Comparison of ENCODE assay signal across 8 mouse cellular contexts in the genomic region with DNA sequence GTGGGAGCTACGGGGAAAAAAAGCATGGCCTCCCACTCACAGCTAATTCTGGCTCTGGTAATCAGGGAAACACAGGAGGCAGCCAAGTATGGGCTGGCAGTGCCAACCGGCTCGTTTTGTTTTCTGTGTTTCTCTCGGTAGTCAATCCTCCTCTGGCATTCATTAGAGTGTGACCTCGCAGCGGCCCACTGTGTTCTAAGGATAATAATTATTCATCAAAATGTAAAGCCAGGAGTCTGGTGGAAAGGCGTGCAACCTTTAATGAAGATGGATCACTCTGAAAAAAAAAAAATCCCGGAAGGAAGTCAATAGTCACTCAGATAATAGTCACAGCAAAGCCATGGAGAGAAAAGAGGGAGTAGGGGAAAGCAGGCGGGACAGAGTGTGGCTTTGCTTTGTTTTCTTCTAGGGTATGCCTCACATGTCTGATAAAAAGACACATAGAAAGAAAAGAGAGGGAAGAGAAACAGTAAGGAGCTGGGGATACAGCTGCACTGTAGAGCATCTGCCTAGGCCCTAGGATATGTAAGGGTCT. TPM values are rescaled to one million over a fixed set of nuclear protein-coding genes. Genes with fewer than 3 reads are reported as not detected.
DNase-seq lines count a peak whose midpoint lies in the region; ATAC-seq and TF ChIP-seq lines count a peak whose summit lies in the region.

No protein-coding gene starts in this region.

- H3K4me1 ChIP-seq in heart, adult 2 months (ENCODE audit: control insufficient read depth, insufficient read depth, low read length), result no peaks in the 10 kb centered on the region; the same call in 1 of the 2 replicates
- no peaks in the 10 kb centered on the region for H3K4me1 ChIP-seq in heart, embryonic 12.5 days (replicated peaks)
- H3K4me1 ChIP-seq in cerebellum, adult 2 months (ENCODE audit: control insufficient read depth, insufficient read depth, low read length), result peaks cover 10% of the 10 kb centered on the region; the same call in 1 of the 2 replicates
- H3K4me1 ChIP-seq in hindbrain, embryonic 13.5 days (replicated peaks), result no peaks in the 10 kb centered on the region
- peaks cover 2% of the 10 kb centered on the region; the same call in 1 of the 2 replicates for H3K4me1 ChIP-seq in midbrain, embryonic 16.5 days (ENCODE audit: control insufficient read depth, insufficient read depth, low read length)
- H3K4me1 ChIP-seq in embryonic facial prominence, embryonic 10.5 days, result peaks cover 6% of the 10 kb centered on the region

- no peaks in the 10 kb centered on the region for H3K27me3 ChIP-seq in heart, adult 2 months (ENCODE audit: control insufficient read depth, insufficient read depth, low read length)
- peaks cover 11% of the 10 kb centered on the region for H3K27me3 ChIP-seq in heart, embryonic 12.5 days (replicated peaks)
- no peaks in the 10 kb centered on the region for H3K27me3 ChIP-seq in cerebellum, adult 2 months (ENCODE audit: control insufficient read depth, insufficient read depth, low read length)
- H3K27me3 ChIP-seq in hindbrain, embryonic 13.5 days, result peaks cover 27% of the 10 kb centered on the region
- H3K27me3 ChIP-seq in midbrain, embryonic 16.5 days (ENCODE audit: control insufficient read depth, insufficient read depth, low read depth, low read length), result no peaks in the 10 kb centered on the region
- H3K27me3 ChIP-seq in embryonic facial prominence, embryonic 10.5 days (replicated peaks; ENCODE audit: low read depth, poor library complexity, severe bottlenecking), result peaks cover 9% of the 10 kb centered on the region

- H3K4me3 ChIP-seq in heart, adult 2 months, result no peak overlapping the region
- H3K4me3 ChIP-seq in heart, embryonic 12.5 days, result no peak overlapping the region
- H3K4me3 ChIP-seq in cerebellum, adult 2 months (replicated peaks; ENCODE audit: insufficient read depth, low read depth, low read length), result no peak overlapping the region
- H3K4me3 ChIP-seq in hindbrain, embryonic 13.5 days, result no peak overlapping the region
- no peak overlapping the region for H3K4me3 ChIP-seq in midbrain, embryonic 16.5 days (ENCODE audit: low read depth, low read length)
- no peak overlapping the region for H3K4me3 ChIP-seq in embryonic facial prominence, embryonic 10.5 days

- TF ChIP-seq CTCF in heart, adult 2 months (IDR thresholded peaks at IDR 0.05), result no peak
- TF ChIP-seq CTCF in cerebellum, adult 2 months (IDR thresholded peaks at IDR 0.05; ENCODE audit: borderline replicate concordance, insufficient read depth, low read depth, low read length), result no peak

- H3K4me2 ChIP-seq in heart, embryonic 12.5 days, result no peak overlapping the region
- no peak overlapping the region for H3K4me2 ChIP-seq in hindbrain, embryonic 13.5 days
- H3K4me2 ChIP-seq in midbrain, embryonic 16.5 days (ENCODE audit: low read length), result no peak overlapping the region

- TF ChIP-seq POLR2A in heart, adult 2 months (IDR thresholded peaks at IDR 0.05; ENCODE audit: insufficient read depth, low read depth, low read length), result no peak
- TF ChIP-seq POLR2A in cerebellum, adult 2 months (IDR thresholded peaks at IDR 0.05; ENCODE audit: borderline replicate concordance, insufficient read depth, low read length), result no peak

- H3K9ac ChIP-seq in heart, adult 2 months (ENCODE audit: low read depth, low read length), result no peak overlapping the region
- no peak overlapping the region for H3K9ac ChIP-seq in heart, embryonic 12.5 days
- no peak overlapping the region for H3K9ac ChIP-seq in hindbrain, embryonic 13.5 days
- H3K9ac ChIP-seq in midbrain, embryonic 16.5 days (ENCODE audit: low read depth, low read length), result no peak overlapping the region

- no peaks in the 10 kb centered on the region for H3K79me2 ChIP-seq in heart, adult 2 months (replicated peaks; ENCODE audit: control insufficient read depth, insufficient read depth, low read length)

- no peaks in the 10 kb centered on the region for H3K9me3 ChIP-seq in heart, embryonic 12.5 days (replicated peaks)
- no peaks in the 10 kb centered on the region for H3K9me3 ChIP-seq in hindbrain, embryonic 13.5 days
- no peaks in the 10 kb centered on the region for H3K9me3 ChIP-seq in midbrain, embryonic 16.5 days (replicated peaks; ENCODE audit: control insufficient read depth, low read length, poor library complexity, severe bottlenecking)
- H3K9me3 ChIP-seq in embryonic facial prominence, embryonic 10.5 days, result no peaks in the 10 kb centered on the region

- no peak for ATAC-seq in heart, embryonic 12.5 days (ENCODE audit: insufficient number of reproducible peaks, low FRiP score)
- ATAC-seq in hindbrain, embryonic 13.5 days (ENCODE audit: low FRiP score), result peak; percentile 86
- peak; percentile 66 for ATAC-seq in midbrain, embryonic 16.5 days

- peak overlapping the region; percentile 38; the same call in 1 of the 2 replicates for H3K27ac ChIP-seq in heart, adult 2 months
- H3K27ac ChIP-seq in heart, embryonic 12.5 days (ENCODE audit: poor library complexity, severe bottlenecking), result no peak overlapping the region
- H3K27ac ChIP-seq in cerebellum, adult 2 months (ENCODE audit: insufficient read depth, low read length), result peak overlapping the region; percentile 63; the same call in 1 of the 2 replicates
- H3K27ac ChIP-seq in hindbrain, embryonic 13.5 days, result peak overlapping the region; percentile 70
- no peak overlapping the region for H3K27ac ChIP-seq in midbrain, embryonic 16.5 days (ENCODE audit: low read length)
- H3K27ac ChIP-seq in embryonic facial prominence, embryonic 10.5 days (replicated peaks), result no peak overlapping the region

- intact Hi-C loops in heart, adult 2 months (cut with DNase I), result no loop called here

- peak in 1 of 2 experiments; percentile 42 for DNase-seq in heart, adult 2 months
- DNase-seq in cerebellum, adult 2 months, result peak; percentile 80 to 90
- no peak for DNase-seq in adrenal gland, postnatal 10 days
- DNase-seq in embryonic facial prominence, embryonic 10.5 days (ENCODE audit: low spot score), result no peak
- DNase-seq in liver, result no peak

- no peaks in the 10 kb centered on the region for H3K36me3 ChIP-seq in heart, adult 2 months (ENCODE audit: control insufficient read depth, insufficient read depth, low read length)
- no peaks in the 10 kb centered on the region for H3K36me3 ChIP-seq in heart, embryonic 12.5 days
- no peaks in the 10 kb centered on the region for H3K36me3 ChIP-seq in hindbrain, embryonic 13.5 days
- H3K36me3 ChIP-seq in midbrain, embryonic 16.5 days (ENCODE audit: control insufficient read depth, insufficient read depth, low read length), result no peaks in the 10 kb centered on the region
- no peaks in the 10 kb centered on the region for H3K36me3 ChIP-seq in embryonic facial prominence, embryonic 10.5 days (replicated peaks)

- WGBS in heart, adult 2 months, result 40% methylated on average over 9 of the region's 9 CpGs
- WGBS in heart, embryonic 12.5 days, result 66% methylated on average over 9 of the region's 9 CpGs
- 7% methylated on average over 9 of the region's 9 CpGs for WGBS in cerebellum, adult 2 months
- 12% methylated on average over 9 of the region's 9 CpGs for WGBS in hindbrain, embryonic 13.5 days
- WGBS in midbrain, embryonic 16.5 days, result 32% methylated on average over 9 of the region's 9 CpGs
- 69% methylated on average over 9 of the region's 9 CpGs for WGBS in embryonic facial prominence, embryonic 10.5 days

- TF ChIP-seq EP300 in heart, adult 2 months (IDR thresholded peaks at IDR 0.05; ENCODE audit: insufficient read depth, low read depth, low read length), result no peak

RNA-seq across cellular contexts. Expression of gene Usp44, which starts 59.4 kb away (rescaled TPM):
- total RNA-seq in heart, adult 2 months (2021), result not detected
- not detected in 2 replicates for polyA plus RNA-seq in heart, adult 2 months (2012; rRNA removed)
- polyA plus RNA-seq in heart, embryonic 12.5 days (2016; fragmentation: Nextera tagmentation; extraction: Ambion mirVana), result 0.49 and 0.50 TPM in 2 replicates
- polyA plus RNA-seq in cerebellum, adult 2 months (2012; rRNA removed), result 0.05 TPM in 2 replicates
- 0.68 and 0.91 TPM in 2 replicates for polyA plus RNA-seq in hindbrain, embryonic 13.5 days (2015; fragmentation: Nextera tagmentation; extraction: Ambion mirVana)
- polyA plus RNA-seq in midbrain, embryonic 16.5 days (2015; fragmentation: Nextera tagmentation; extraction: Ambion mirVana), result 0.14 and 0.30 TPM in 2 replicates
- not detected for total RNA-seq in adrenal gland, postnatal 10 days (2021)
- polyA plus RNA-seq in embryonic facial prominence, embryonic 10.5 days (2016; fragmentation: Nextera tagmentation; extraction: Ambion mirVana), result 6.6 and 7.7 TPM in 2 replicates

Comparison
In these comparisons a context has a peak if more than half of its experiments do, and no peak if none do; other contexts are left out.
1. H3K27ac ChIP-seq: peak in heart, adult 2 months (single experiment), cerebellum, adult 2 months (single experiment) and hindbrain, embryonic 13.5 days (single experiment); none in heart, embryonic 12.5 days (single experiment), midbrain, embryonic 16.5 days (single experiment) and embryonic facial prominence, embryonic 10.5 days (single experiment).
2. DNase-seq: peak in cerebellum, adult 2 months (2 of 2); none in adrenal gland, postnatal 10 days (single experiment), embryonic facial prominence, embryonic 10.5 days (single experiment) and liver (single experiment).